Mouse (Mus musculus) stomach, postnatal 0 days (tissue): ENCODE measurements at regions not wholly inside any gene's neighbourhood (a gene's known extent, or its start where the extent isn't known, plus 50 kb on each side); places are given as distances from the start of the nearest gene placed in this dataset.

ENCODE experiments used
- ATAC-seq: fragments of 200-750 bp; cut with Nextera tagmentation; 2 replicates; pipeline ENCODE4 v1.8.0; 2017; ENCODE audit not compliant: low FRiP score, low TSS enrichment
- DNase-seq: peaks from one replicate; pipeline ENCODE4 v3.0.0-alpha.2; 2016; ENCODE audit warnings: low spot score
- H3K27ac ChIP-seq: fragments of 300-500 bp; sonication (generic); replicated peaks from 2 replicates; pipeline ENCODE4 v1.5.1; 2014; ENCODE audit warnings: mild to moderate bottlenecking, control low read depth
- H3K27me3 ChIP-seq: fragments of 300-500 bp; sonication (generic); 2 replicates; pipeline ENCODE4 v1.6.1; 2014; ENCODE audit warnings: low read length; ENCODE audit not compliant: control insufficient read depth, insufficient read depth
- H3K36me3 ChIP-seq: fragments of 300-500 bp; sonication (generic); 2 replicates; pipeline ENCODE4 v1.6.1; 2014; ENCODE audit warnings: low read length, mixed read lengths; ENCODE audit not compliant: control insufficient read depth, insufficient read depth
- H3K4me1 ChIP-seq: fragments of 300-500 bp; sonication (generic); replicated peaks from 2 replicates; pipeline ENCODE4 v1.6.1; 2014; ENCODE audit warnings: antibody characterized with exemption; ENCODE audit not compliant: control insufficient read depth, insufficient read depth
- H3K4me2 ChIP-seq: fragments of 300-500 bp; sonication (generic); replicated peaks from 2 replicates; pipeline ENCODE4 v1.6.1; 2014; ENCODE audit warnings: low read depth, mild to moderate bottlenecking, control low read depth, moderate library complexity
- H3K4me3 ChIP-seq: fragments of 300-500 bp; sonication (generic); 2 replicates; pipeline ENCODE4 v1.5.1; 2014; ENCODE audit warnings: low read depth, low read length, control low read depth
- H3K9ac ChIP-seq: fragments of 300-500 bp; sonication (generic); 2 replicates; pipeline ENCODE4 v1.6.1; 2014; ENCODE audit warnings: mild to moderate bottlenecking, low read length, control low read depth, mixed read lengths
- H3K9me3 ChIP-seq: fragments of 300-500 bp; sonication (generic); 2 replicates; pipeline ENCODE4 v1.6.1; 2016; ENCODE audit warnings: low read length; ENCODE audit not compliant: control insufficient read depth
- CTCF ChIP-seq: IDR thresholded peaks from 2 replicates; pipeline ENCODE4 v1.5.1; 2016; ENCODE audit warnings: antibody characterized with exemption, low read depth, mild to moderate bottlenecking, moderate library complexity
- EP300 ChIP-seq: optimal IDR thresholded peaks from 2 replicates; pipeline ENCODE3; 2016; ENCODE audit warnings: antibody characterized with exemption
- WGBS: fragments of 180-500 bp; shearing (Covaris S2); extraction: QIAGEN DNeasy Blood & Tissue Kit; methylation state at CpG from one replicate; pipeline ENCODE4 v1.1.7; 2014; 5-methylcytosine and 5-hydroxymethylcytosine counted together

GRCm38 (mm10) chr10:99891899-99892298 lies 123.5 kb upstream of the Kitl start:
- WGBS: 89% methylated on average over 3 of the region's 3 CpGs
- ATAC-seq (no peak), DNase-seq (no peak)
- no peak overlapping the region for H3K27ac ChIP-seq
- no peaks in the 10 kb centered on the region for H3K9me3 ChIP-seq
- no peaks in the 10 kb centered on the region for H3K4me1 ChIP-seq
- H3K36me3 ChIP-seq: no peaks in the 10 kb centered on the region
- no peak overlapping the region for H3K4me3 ChIP-seq
- no peak for TF ChIP-seq EP300
- TF ChIP-seq CTCF: no peak
- H3K27me3 ChIP-seq: no peaks in the 10 kb centered on the region
- no peak overlapping the region for H3K4me2 ChIP-seq
- no peak overlapping the region for H3K9ac ChIP-seq

GRCm38 (mm10) chr10:99881901-99882300 lies 122.4 kb upstream of the Csl start:
- ATAC-seq: no peak
- no peaks in the 10 kb centered on the region for H3K4me1 ChIP-seq
- no peaks in the 10 kb centered on the region for H3K36me3 ChIP-seq
- H3K27me3 ChIP-seq: no peaks in the 10 kb centered on the region
- no peaks in the 10 kb centered on the region for H3K9me3 ChIP-seq
- DNase-seq: no peak
- H3K4me3 ChIP-seq: no peak overlapping the region
- no peak overlapping the region for H3K4me2 ChIP-seq
- H3K9ac ChIP-seq: no peak overlapping the region
- TF ChIP-seq CTCF: no peak
- TF ChIP-seq EP300: no peak
- 56% methylated on average over 2 of the region's 2 CpGs for WGBS
- no peak overlapping the region for H3K27ac ChIP-seq

DNA sequence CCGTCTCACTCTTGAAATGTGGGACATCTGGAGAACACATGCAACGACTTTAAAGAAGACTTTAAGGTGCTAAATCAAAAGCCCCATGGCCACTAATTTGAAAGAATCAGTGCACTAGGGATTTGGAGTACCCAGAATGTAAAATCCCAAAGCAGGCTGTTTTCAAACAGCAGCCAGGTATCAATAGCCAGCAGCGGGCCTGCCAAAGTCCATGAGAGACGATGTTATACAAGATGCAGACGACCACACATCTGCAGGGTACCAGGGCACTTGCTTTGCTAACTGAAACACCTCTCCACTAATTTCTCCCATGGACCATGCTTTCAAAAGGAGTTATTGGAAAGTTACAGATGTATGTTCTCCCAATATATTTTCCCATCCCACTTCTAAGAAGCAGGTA lies 119.9 kb upstream of the Csl start:
- H3K36me3 ChIP-seq: no peaks in the 10 kb centered on the region
- H3K4me2 ChIP-seq: no peak overlapping the region
- TF ChIP-seq CTCF (no peak), EP300 (no peak)
- no peak for DNase-seq
- H3K9ac ChIP-seq: no peak overlapping the region
- no peaks in the 10 kb centered on the region for H3K9me3 ChIP-seq
- H3K27ac ChIP-seq: no peak overlapping the region
- no peaks in the 10 kb centered on the region for H3K27me3 ChIP-seq
- H3K4me1 ChIP-seq: no peaks in the 10 kb centered on the region
- no peak for ATAC-seq
- H3K4me3 ChIP-seq: no peak overlapping the region
- 82% methylated on average over 5 of the region's 5 CpGs for WGBS

- no peaks in the 10 kb centered on the region for H3K4me1 ChIP-seq
- H3K27me3 ChIP-seq: no peaks in the 10 kb centered on the region
- 33% methylated on average over 1 of the region's 1 CpGs for WGBS
- no peak overlapping the region for H3K27ac ChIP-seq
- DNase-seq: no peak
- no peak overlapping the region for H3K4me3 ChIP-seq
- no peaks in the 10 kb centered on the region for H3K9me3 ChIP-seq
- TF ChIP-seq CTCF (no peak), EP300 (no peak)
- no peak overlapping the region for H3K9ac ChIP-seq
- no peak overlapping the region for H3K4me2 ChIP-seq
- no peak for ATAC-seq
- no peaks in the 10 kb centered on the region for H3K36me3 ChIP-seq
Observed at GRCm38 (mm10) chr10:99864711-99865110, 105.3 kb upstream of the Csl start.

GRCm38 (mm10) chr10:99860322-99861089 lies 101.0 kb upstream of the Csl start:
- no peak for TF ChIP-seq CTCF
- TF ChIP-seq EP300: no peak
- WGBS: 64% methylated on average over 10 of the region's 10 CpGs

DNA sequence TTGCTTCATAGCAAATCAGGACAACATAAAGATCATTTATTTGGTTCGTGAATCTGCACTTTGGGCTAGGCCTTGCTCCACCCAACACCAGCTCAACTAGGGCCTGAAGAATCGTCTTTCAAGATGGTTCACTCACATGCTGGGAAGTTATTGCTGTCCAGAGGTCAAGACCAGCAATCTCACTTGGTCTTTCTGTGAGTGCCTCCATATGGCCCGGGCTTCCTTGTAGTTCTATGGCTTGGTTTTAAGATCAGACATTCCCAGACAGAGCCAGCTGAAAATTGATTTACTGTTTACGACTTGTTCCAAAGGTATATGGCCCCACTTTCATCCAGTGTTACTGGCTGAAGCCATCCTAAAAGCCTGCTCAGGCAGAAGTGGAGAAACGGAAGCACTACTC lies 84.7 kb upstream of the Csl start:
- Histone ChIP-seq H3K9me3 (no peaks in the 10 kb centered on the region), H3K27ac (no peak overlapping the region), H3K4me1 (no peaks in the 10 kb centered on the region), H3K36me3 (no peaks in the 10 kb centered on the region), H3K27me3 (no peaks in the 10 kb centered on the region), H3K9ac (no peak overlapping the region), H3K4me2 (no peak overlapping the region), H3K4me3 (no peak overlapping the region)
- WGBS: 79% methylated on average over 5 of the region's 5 CpGs
- no peak for TF ChIP-seq CTCF
- no peak for TF ChIP-seq EP300
- DNase-seq (no peak), ATAC-seq (no peak)

More at GRCm38 (mm10) chr10:99860322-99861089, 101.0 kb upstream of the Csl start:
- ATAC-seq: no peak
- no peaks in the 10 kb centered on the region for H3K4me1 ChIP-seq
- no peaks in the 10 kb centered on the region for H3K27me3 ChIP-seq
- H3K36me3 ChIP-seq: no peaks in the 10 kb centered on the region
- DNase-seq: no peak
- H3K9me3 ChIP-seq: no peaks in the 10 kb centered on the region
- H3K9ac ChIP-seq: no peak overlapping the region
- H3K4me2 ChIP-seq: no peak overlapping the region
- no peak overlapping the region for H3K4me3 ChIP-seq
- no peak overlapping the region for H3K27ac ChIP-seq
